Mouse (Mus musculus): Measurements from ENCODE around the gene Pcbp3. TPM values are rescaled to one million over a fixed set of nuclear protein-coding genes. Genes with fewer than 3 reads are reported as not detected.
A peak's percentile ranks its signal among the peaks of the same experiment; 100 is the strongest.

Gene Pcbp3
- polyA plus RNA-seq, 1 experiment from 2014 or later: 8.8 TPM

DNA sequence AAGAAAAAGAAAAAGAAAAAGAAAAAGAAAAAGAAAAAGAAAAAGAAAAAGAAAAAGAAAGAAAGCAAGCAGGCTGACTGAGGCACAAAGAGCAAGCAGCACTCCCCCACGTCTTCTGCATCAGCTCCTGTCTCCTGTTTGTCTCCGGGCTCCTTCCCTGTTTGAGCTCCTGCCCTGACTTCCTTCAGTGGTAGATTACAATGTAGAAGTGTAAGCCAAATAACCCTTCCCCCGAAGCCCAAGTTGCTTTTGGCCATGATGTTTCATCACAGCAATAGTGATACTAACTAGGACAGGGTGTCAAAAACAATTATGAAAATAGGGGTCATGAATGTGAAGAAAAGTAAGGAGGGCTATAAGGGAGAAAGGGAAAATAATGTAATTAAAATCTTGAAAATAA is 43.6 kb downstream of the Pcbp3 start:
- H3K9me3 ChIP-seq (replicated peaks): no peaks in the 10 kb centered on the region
- H3K4me1 ChIP-seq: no peaks in the 10 kb centered on the region
- H3K4me3 ChIP-seq: no peak overlapping the region
- H3K36me3 ChIP-seq: no peaks in the 10 kb centered on the region
- no peak overlapping the region for H3K4me2 ChIP-seq
- H3K27me3 ChIP-seq (replicated peaks): no peaks in the 10 kb centered on the region
- ATAC-seq: no peak
- H3K27ac ChIP-seq: no peak overlapping the region
- H3K9ac ChIP-seq: no peak overlapping the region
- 53% methylated on average over 3 of the region's 3 CpGs for WGBS (ENCODE audit: insufficient replicate concordance)

GRCm38 (mm10) chr10:76906434-76906833 is 55.3 kb downstream of the Pcbp3 start:
- ATAC-seq: peak; percentile 96
- H3K27me3 ChIP-seq (replicated peaks): no peaks in the 10 kb centered on the region
- peak overlapping the region; percentile 63 for H3K4me2 ChIP-seq
- WGBS (ENCODE audit: insufficient replicate concordance): 31% methylated on average over 10 of the region's 10 CpGs
- peak overlapping the region; percentile 25 for H3K4me3 ChIP-seq
- H3K4me1 ChIP-seq: peaks cover 49% of the 10 kb centered on the region
- no peak overlapping the region; the same call in 1 of the 2 replicates for H3K9ac ChIP-seq
- peak overlapping the region; percentile 77 for H3K27ac ChIP-seq
- H3K36me3 ChIP-seq: no peaks in the 10 kb centered on the region
- no peaks in the 10 kb centered on the region for H3K9me3 ChIP-seq (replicated peaks)

GRCm38 (mm10) chr10:76905935-76906341 is 55.7 kb downstream of the Pcbp3 start:
- peak overlapping the region; percentile 63 for H3K4me2 ChIP-seq
- H3K9me3 ChIP-seq (replicated peaks): no peaks in the 10 kb centered on the region
- peak overlapping the region; percentile 77; the same call in 1 of the 2 replicates for H3K27ac ChIP-seq
- peak overlapping the region; percentile 25 for H3K4me3 ChIP-seq
- ATAC-seq: no peak
- no peak overlapping the region for H3K9ac ChIP-seq
- WGBS (ENCODE audit: insufficient replicate concordance): 43% methylated on average over 14 of the region's 14 CpGs
- H3K27me3 ChIP-seq (replicated peaks): no peaks in the 10 kb centered on the region
- peaks cover 49% of the 10 kb centered on the region for H3K4me1 ChIP-seq
- no peaks in the 10 kb centered on the region for H3K36me3 ChIP-seq

DNA sequence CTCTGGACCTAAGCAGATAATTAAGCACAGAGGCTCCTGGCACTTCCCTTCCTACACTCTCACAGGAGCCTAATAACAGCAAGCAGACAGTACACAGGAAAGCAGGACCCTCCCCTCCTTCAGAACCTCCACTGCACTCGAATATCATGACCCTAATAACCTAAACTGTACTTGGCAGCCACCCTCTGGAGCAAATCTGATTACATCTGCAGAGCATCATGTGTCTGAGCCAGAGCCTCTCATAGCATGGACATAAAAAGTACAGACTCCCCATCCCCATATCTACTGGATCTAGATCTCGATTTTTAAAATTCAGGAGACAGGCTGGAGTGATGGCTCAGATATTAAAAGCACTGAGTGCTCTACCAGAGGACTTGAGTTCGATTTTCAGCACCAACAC is 58.0 kb downstream of the Pcbp3 start:
- Histone ChIP-seq H3K9me3 (replicated peaks) (no peaks in the 10 kb centered on the region), H3K27me3 (replicated peaks) (no peaks in the 10 kb centered on the region), H3K27ac (no peak overlapping the region), H3K4me3 (no peak overlapping the region), H3K36me3 (no peaks in the 10 kb centered on the region), H3K4me1 (peaks cover 51% of the 10 kb centered on the region), H3K9ac (no peak overlapping the region), H3K4me2 (no peak overlapping the region)
- 37% methylated on average over 3 of the region's 3 CpGs for WGBS (ENCODE audit: insufficient replicate concordance)
- ATAC-seq: no peak

GRCm38 (mm10) chr10:76903099-76903498 is 58.6 kb downstream of the Pcbp3 start:
- Histone ChIP-seq H3K27ac (no peak overlapping the region), H3K4me1 (peaks cover 57% of the 10 kb centered on the region), H3K4me2 (no peak overlapping the region), H3K4me3 (no peak overlapping the region), H3K27me3 (replicated peaks) (no peaks in the 10 kb centered on the region), H3K9ac (no peak overlapping the region), H3K9me3 (replicated peaks) (no peaks in the 10 kb centered on the region), H3K36me3 (no peaks in the 10 kb centered on the region)
- 73% methylated on average over 3 of the region's 3 CpGs for WGBS (ENCODE audit: insufficient replicate concordance)
- no peak for ATAC-seq

DNA sequence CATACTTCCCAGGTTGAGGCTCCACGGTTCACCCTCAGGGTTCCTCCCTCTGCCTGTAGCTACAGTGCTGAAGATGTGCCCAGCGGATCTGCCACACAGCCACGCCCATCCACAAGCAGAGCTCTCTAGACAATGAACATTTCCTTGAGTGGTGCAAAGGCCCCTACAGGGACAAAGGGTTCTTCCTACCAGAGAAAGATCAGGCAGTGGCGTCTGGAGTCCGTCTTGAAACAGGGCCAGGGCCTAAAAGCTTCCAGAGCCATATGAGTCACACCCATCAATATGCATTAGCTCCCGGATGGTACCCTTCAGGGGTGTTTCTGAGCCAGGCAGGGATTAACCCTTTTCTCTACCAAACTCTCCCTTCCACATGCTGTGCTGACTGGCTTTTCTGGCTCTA is 59.1 kb downstream of the Pcbp3 start:
- Histone ChIP-seq H3K4me2 (no peak overlapping the region), H3K9me3 (replicated peaks) (no peaks in the 10 kb centered on the region), H3K4me3 (no peak overlapping the region), H3K36me3 (no peaks in the 10 kb centered on the region), H3K27me3 (replicated peaks) (no peaks in the 10 kb centered on the region), H3K27ac (no peak overlapping the region), H3K9ac (no peak overlapping the region), H3K4me1 (peaks cover 59% of the 10 kb centered on the region)
- 38% methylated on average over 6 of the region's 6 CpGs for WGBS (ENCODE audit: insufficient replicate concordance)
- ATAC-seq: no peak

- Histone ChIP-seq H3K4me2 (no peak overlapping the region), H3K36me3 (no peaks in the 10 kb centered on the region), H3K9me3 (replicated peaks) (no peaks in the 10 kb centered on the region), H3K4me1 (peaks cover 24% of the 10 kb centered on the region), H3K4me3 (no peak overlapping the region), H3K27me3 (replicated peaks) (no peaks in the 10 kb centered on the region), H3K9ac (no peak overlapping the region), H3K27ac (no peak overlapping the region; the same call in 1 of the 2 replicates)
- 74% methylated on average over 4 of the region's 4 CpGs for WGBS (ENCODE audit: insufficient replicate concordance)
- peak; percentile 69 for ATAC-seq
These were observed 63.3 kb downstream of the Pcbp3 start for GRCm38 (mm10) chr10:76898428-76898827.

DNA sequence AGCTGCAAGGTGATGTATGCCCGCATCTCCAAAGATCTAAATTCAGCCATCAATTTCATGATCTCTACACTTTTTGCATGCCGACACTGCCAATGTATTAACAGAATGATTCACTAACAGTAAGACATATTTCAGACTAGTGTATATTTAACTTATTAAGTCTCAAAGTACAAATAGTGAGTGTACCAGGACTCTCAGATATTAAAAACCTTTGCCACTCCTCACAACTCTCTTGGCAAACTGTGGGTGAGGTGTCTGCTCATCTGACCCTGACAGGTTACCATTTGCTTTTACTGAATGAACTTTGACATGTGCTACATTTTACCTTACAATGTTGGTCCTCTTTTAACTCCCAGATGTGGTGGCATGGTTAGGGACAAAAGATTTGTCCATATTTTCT is 70.2 kb downstream of the Pcbp3 start:
- 73% methylated on average over 2 of the region's 2 CpGs for WGBS (ENCODE audit: insufficient replicate concordance)
- H3K36me3 ChIP-seq: no peaks in the 10 kb centered on the region
- no peaks in the 10 kb centered on the region for H3K9me3 ChIP-seq (replicated peaks)

DNA sequence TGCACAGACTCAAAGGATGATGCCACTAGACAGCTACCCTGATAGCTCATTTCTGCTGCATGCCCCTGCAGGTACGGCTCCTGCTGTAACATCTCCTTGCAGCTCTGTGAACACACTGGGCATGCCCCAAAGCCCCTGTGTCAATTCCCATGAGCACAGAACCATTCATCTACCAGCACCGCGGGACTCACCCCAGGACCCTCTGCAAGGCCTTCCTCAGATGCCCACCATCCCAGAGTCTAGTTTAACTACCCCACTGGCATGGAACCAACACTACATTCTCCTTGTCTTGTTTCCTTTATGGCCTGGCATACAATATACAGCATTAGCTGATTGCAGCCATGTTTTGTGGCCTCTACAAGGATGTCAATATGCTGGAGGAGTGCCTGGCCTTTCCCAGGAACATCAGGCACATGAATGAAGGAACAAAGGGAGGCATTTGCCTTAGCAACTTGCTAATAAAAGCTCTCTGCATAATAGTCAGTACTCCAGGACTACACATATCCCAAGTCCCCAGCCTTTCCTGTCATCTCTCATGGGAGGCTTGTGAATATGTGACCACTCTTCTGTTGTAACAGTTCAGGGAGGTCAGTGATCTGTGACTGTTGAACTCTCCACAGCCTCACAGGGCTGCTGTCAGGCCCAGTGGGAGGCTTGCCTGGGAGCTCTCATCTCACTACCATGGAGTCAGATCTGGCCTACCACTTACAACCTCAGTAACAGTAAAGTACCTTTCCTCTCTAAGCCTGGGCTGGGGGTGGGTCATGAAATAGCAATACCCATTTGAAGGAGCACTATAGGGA is 78.0 kb downstream of the Pcbp3 start:
- Histone ChIP-seq H3K27me3 (replicated peaks) (no peaks in the 10 kb centered on the region), H3K9me3 (replicated peaks) (no peaks in the 10 kb centered on the region), H3K4me2 (no peak overlapping the region), H3K27ac (no peak overlapping the region), H3K36me3 (no peaks in the 10 kb centered on the region), H3K4me1 (no peaks in the 10 kb centered on the region), H3K4me3 (no peak overlapping the region), H3K9ac (no peak overlapping the region)
- peak; percentile 46; the same call in 1 of the 2 replicates for ATAC-seq
- WGBS (ENCODE audit: insufficient replicate concordance): 85% methylated on average over 3 of the region's 3 CpGs

More for the DNA sequence above, 70.2 kb downstream of the Pcbp3 start:
- no peaks in the 10 kb centered on the region for H3K27me3 ChIP-seq (replicated peaks)
- no peak overlapping the region for H3K4me2 ChIP-seq
- H3K27ac ChIP-seq: no peak overlapping the region
- H3K4me3 ChIP-seq: no peak overlapping the region
- H3K9ac ChIP-seq: no peak overlapping the region
- no peak for ATAC-seq
- no peaks in the 10 kb centered on the region for H3K4me1 ChIP-seq

DNA sequence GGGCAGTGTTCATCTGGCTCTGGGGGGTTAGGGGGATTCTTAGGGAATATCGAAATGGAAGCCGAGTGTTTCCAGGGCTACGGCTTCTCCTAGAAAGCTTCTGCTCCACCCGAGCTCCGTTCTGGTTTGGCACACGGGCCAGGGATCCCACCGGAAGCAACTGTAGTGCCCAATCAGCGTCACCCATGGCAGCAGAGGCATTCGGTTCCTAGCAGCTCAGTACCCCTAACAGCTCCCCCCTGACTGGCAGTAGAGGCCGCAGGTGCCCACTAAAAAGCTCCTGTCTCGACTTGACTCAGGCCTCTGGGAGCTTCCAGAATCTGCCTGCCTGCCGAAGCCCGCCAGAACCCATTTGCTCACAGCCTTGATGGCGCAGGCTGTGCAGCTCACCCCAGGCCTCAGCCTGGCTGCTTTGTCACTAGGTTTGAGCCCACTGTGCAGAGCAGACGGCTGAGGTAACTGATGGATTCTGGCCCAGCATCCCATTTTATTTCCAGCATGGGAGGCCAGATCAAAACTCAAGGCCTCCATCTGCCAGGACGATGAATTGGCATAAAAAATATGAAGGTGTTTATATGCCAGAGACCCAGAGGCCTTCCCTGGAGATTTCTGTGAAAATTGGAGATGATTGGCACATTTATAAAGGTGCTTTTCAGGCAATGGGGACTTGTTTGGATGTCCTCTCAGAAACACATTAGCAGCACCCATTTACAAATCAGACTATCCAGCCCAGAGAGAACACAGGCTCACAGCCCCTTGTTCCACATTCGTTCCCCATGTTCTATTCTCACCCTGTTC is 78.8 kb downstream of the Pcbp3 start:
- no peak for ATAC-seq
- 67% methylated on average over 17 of the region's 17 CpGs for WGBS (ENCODE audit: insufficient replicate concordance)

DNA sequence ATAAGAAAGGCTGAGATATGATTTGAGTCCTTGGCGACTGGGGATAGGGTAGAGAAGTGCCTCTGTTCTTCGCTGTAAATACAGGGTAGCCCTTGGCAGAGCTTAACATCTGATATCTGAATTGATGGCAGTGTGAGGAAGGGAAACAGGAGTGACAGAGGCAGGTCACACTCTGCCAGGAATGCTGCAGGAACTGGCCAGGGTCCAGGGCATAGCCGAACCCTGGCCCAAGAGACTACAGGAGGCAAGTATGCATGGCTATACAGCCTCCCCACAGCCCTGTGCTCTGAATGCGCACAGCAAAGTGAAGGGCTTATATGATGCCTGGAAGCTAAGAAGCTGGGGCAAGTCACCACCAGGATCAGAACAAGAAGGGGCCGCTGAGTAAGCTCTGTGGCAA is 79.8 kb downstream of the Pcbp3 start:
- H3K4me2 ChIP-seq: no peak overlapping the region
- no peaks in the 10 kb centered on the region for H3K4me1 ChIP-seq
- H3K4me3 ChIP-seq: no peak overlapping the region
- no peaks in the 10 kb centered on the region for H3K27me3 ChIP-seq (replicated peaks)
- H3K36me3 ChIP-seq: no peaks in the 10 kb centered on the region
- H3K9me3 ChIP-seq (replicated peaks): no peaks in the 10 kb centered on the region
- WGBS (ENCODE audit: insufficient replicate concordance): 65% methylated on average over 5 of the region's 5 CpGs
- no peak overlapping the region for H3K27ac ChIP-seq
- no peak overlapping the region for H3K9ac ChIP-seq
- ATAC-seq: no peak

More for the DNA sequence above, 78.8 kb downstream of the Pcbp3 start:
- Histone ChIP-seq H3K9ac (no peak overlapping the region), H3K4me3 (no peak overlapping the region), H3K36me3 (no peaks in the 10 kb centered on the region), H3K9me3 (replicated peaks) (no peaks in the 10 kb centered on the region), H3K4me1 (no peaks in the 10 kb centered on the region), H3K27ac (no peak overlapping the region), H3K27me3 (replicated peaks) (no peaks in the 10 kb centered on the region), H3K4me2 (no peak overlapping the region)

DNA sequence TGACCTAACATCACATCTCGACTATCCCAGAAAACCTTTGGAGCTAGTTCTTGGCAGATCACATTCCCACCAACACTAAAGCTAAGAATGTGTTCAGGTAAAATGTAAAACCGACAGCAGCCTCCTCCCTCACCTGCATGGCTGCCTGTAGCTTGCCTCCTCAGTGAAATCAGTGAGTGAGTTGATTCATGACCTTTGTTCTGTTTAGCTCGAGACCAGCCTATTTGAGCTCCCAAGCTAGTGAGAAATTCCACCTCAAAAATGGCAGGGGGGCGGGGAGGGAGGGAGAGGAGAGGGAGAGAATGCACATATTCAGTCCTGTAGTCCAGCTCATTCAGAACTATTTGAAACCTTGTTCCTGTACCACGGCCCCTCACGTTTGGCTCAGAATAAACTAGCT is 86.4 kb downstream of the Pcbp3 start:
- WGBS (ENCODE audit: insufficient replicate concordance): 59% methylated on average over 6 of the region's 6 CpGs
- Histone ChIP-seq H3K27me3 (replicated peaks) (no peaks in the 10 kb centered on the region), H3K4me3 (no peak overlapping the region), H3K4me2 (no peak overlapping the region), H3K9me3 (replicated peaks) (no peaks in the 10 kb centered on the region), H3K36me3 (no peaks in the 10 kb centered on the region), H3K4me1 (peaks cover 9% of the 10 kb centered on the region), H3K27ac (no peak overlapping the region), H3K9ac (no peak overlapping the region)
- ATAC-seq: no peak

Data from liver, embryonic 12.5 days (tissue).